Mouse (Mus musculus): ENCODE results near the gene Pltp. TPM values are rescaled to one million over a fixed set of nuclear protein-coding genes. Genes with fewer than 3 reads are reported as not detected.

Gene Pltp
- total and polyA plus RNA-seq, 3 experiments, result 5.2 to 17.1 TPM; not detected in 1

DNA sequence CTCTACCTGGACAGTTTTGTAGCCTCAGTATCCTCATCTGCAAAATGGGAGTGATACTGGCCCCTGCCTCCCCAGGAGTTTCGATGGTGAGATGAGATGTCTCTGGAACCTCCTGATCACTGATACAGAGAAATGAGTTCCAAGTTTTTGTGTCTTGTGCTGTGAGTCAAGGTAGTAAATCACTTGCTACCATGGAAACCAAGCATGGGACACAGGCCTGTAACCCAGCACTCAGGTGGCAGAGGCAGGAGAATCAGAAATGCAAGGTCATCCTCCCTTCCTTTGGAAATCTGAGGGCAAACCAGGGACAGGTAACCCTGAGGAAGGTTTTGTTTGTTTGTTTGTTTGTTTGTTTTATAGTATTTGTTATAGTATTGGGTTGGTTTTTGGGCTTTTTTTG is 28.4 kb downstream of the Pltp start:
- H3K27me3 ChIP-seq (ENCODE audit: control insufficient read depth in 1 of 2, insufficient read depth in 2 of 2, low read length in 2 of 2), result no peaks in the 10 kb centered on the region
- H3K79me2 ChIP-seq (ENCODE audit: control insufficient read depth, insufficient read depth, low read length, poor library complexity), result peaks cover 11% of the 10 kb centered on the region
- no peaks in the 10 kb centered on the region for H3K9me3 ChIP-seq (replicated peaks; ENCODE audit: insufficient read depth, low read length)
- H3K36me3 ChIP-seq (ENCODE audit: control insufficient read depth in 1 of 2, insufficient read depth in 2 of 2, low read length in 2 of 2), result peaks cover 0 to 12% of the 10 kb centered on the region in 2 experiments; a peak in 2 of 4 replicates
- DNase-seq (ENCODE audit: low read depth, low spot score), result no peak
- TF ChIP-seq E2F4 (IDR thresholded peaks at IDR 0.05; ENCODE audit: borderline replicate concordance, low read depth, low read length) (no peak), TBP (IDR thresholded peaks at IDR 0.05; ENCODE audit: low read depth, low read length) (no peak), TCF12 (IDR thresholded peaks at IDR 0.05; ENCODE audit: low read depth, low read length) (no peak)
- no peak overlapping the region for H3K4me3 ChIP-seq (ENCODE audit: control insufficient read depth in 1 of 2, insufficient read depth in 1 of 2, low read depth in 2 of 2, low read length in 2 of 2)
- no peak overlapping the region for H3K9ac ChIP-seq (ENCODE audit: control insufficient read depth, low read depth, low read length, poor library complexity, severe bottlenecking)
- peaks cover 2 to 17% of the 10 kb centered on the region in 2 experiments; a peak in 3 of 4 replicates for H3K4me1 ChIP-seq (ENCODE audit: control insufficient read depth in 1 of 2, insufficient read depth in 2 of 2, low read length in 2 of 2)
- no peak overlapping the region for H3K27ac ChIP-seq (ENCODE audit: control insufficient read depth, low read depth, low read length)

DNA sequence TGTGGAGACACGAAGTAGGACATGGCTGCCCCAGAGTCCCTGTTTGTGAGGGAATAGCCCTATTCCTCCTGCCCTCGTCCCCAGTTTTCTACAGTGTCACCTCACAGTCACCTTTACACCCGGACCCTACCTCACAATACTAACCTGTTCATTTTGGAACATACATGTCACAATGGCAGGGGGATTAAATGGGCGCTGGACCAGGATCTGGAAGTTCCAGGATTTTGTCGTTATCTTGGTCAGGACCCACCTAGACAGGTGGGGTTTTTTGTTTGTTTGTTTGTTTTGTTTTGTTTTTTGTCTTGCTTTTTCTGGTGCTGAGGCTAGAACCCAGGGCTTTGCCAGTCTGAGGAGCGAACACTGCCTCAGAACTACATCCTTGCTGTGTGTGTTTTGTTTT is 29.1 kb downstream of the Pltp start, which contains the start of gene Spata25:
TSS of gene Spata25 (minus strand) at position 101 of the 400 bp plus-strand sequence.
- Histone ChIP-seq H3K36me3 (ENCODE audit: control insufficient read depth in 1 of 2, insufficient read depth in 2 of 2, low read length in 2 of 2) (peaks cover 0 to 17% of the 10 kb centered on the region in 2 experiments; a peak in 2 of 4 replicates), H3K27ac (ENCODE audit: control insufficient read depth, low read depth, low read length) (peak within 1 kb of the TSS; percentile 72), H3K79me2 (ENCODE audit: control insufficient read depth, insufficient read depth, low read length, poor library complexity) (peaks cover 9% of the 10 kb centered on the region), H3K4me1 (ENCODE audit: control insufficient read depth in 1 of 2, insufficient read depth in 2 of 2, low read length in 2 of 2) (peaks cover 2 to 22% of the 10 kb centered on the region in 2 experiments; a peak in 3 of 4 replicates), H3K27me3 (ENCODE audit: control insufficient read depth in 1 of 2, insufficient read depth in 2 of 2, low read length in 2 of 2) (no peaks in the 10 kb centered on the region), H3K4me3 (ENCODE audit: control insufficient read depth in 1 of 2, insufficient read depth in 1 of 2, low read depth in 2 of 2, low read length in 2 of 2) (no peak within 1 kb of the TSS), H3K9ac (ENCODE audit: control insufficient read depth, low read depth, low read length, poor library complexity, severe bottlenecking) (peak within 1 kb of the TSS; percentile 38), H3K9me3 (replicated peaks; ENCODE audit: insufficient read depth, low read length) (no peaks in the 10 kb centered on the region)
- TF ChIP-seq SIN3A (IDR thresholded peaks at IDR 0.05; ENCODE audit: low read length) (no peak), MAX (IDR thresholded peaks at IDR 0.05; ENCODE audit: low read length) (no peak), POLR2AphosphoS2 (IDR thresholded peaks at IDR 0.05; ENCODE audit: low read length) (no peak), ELF1 (IDR thresholded peaks at IDR 0.05; ENCODE audit: low read depth, low read length) (no peak), MAZ (IDR thresholded peaks at IDR 0.05; ENCODE audit: low read depth, low read length) (no peak)
- no peak for DNase-seq (ENCODE audit: low read depth, low spot score)

DNA sequence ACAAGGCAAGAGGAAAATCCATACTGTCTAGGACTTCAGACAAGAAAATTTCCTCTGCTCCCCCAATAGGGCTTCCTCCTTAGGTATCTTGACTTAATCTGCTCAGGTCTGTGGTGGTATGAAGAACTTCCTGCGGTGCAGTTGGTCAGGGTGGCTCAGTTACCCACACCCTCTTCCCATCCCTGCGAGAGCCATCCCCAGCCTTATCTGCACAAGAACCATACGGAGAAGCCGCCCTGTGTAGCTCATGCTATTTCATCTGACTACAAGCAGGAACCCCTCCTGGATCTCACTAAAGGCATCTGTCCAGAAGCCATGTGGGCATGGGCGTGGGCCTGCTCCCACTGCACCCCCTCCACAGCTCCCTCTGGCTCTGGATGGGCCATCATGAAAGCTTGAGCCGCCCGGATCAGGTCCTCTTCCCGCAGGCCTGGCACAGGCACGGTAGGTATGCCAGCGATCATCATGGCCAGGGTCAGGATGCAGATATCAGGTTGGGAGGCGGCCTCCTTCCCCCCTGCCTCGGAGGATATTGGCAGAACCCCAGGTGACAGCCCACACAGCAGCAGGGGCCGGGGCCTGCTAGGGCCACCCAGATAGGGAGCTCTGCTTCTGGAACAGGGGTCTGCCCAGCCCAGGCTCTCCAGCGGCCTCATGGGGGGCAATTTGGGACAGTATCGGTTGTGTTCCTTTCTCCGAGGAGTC is 30.2 kb downstream of the Pltp start:
- Histone ChIP-seq H3K27ac (ENCODE audit: control insufficient read depth, low read depth, low read length) (peak overlapping the region; percentile 72), H3K4me3 (ENCODE audit: control insufficient read depth in 1 of 2, insufficient read depth in 1 of 2, low read depth in 2 of 2, low read length in 2 of 2) (no peak overlapping the region), H3K27me3 (ENCODE audit: control insufficient read depth in 1 of 2, insufficient read depth in 2 of 2, low read length in 2 of 2) (no peaks in the 10 kb centered on the region), H3K9ac (ENCODE audit: control insufficient read depth, low read depth, low read length, poor library complexity, severe bottlenecking) (peak overlapping the region; percentile 38), H3K9me3 (replicated peaks; ENCODE audit: insufficient read depth, low read length) (no peaks in the 10 kb centered on the region), H3K36me3 (ENCODE audit: control insufficient read depth in 1 of 2, insufficient read depth in 2 of 2, low read length in 2 of 2) (peaks cover 0 to 19% of the 10 kb centered on the region in 2 experiments; a peak in 2 of 4 replicates), H3K4me1 (ENCODE audit: control insufficient read depth in 1 of 2, insufficient read depth in 2 of 2, low read length in 2 of 2) (peaks cover 2 to 24% of the 10 kb centered on the region in 2 experiments; a peak in 3 of 4 replicates), H3K79me2 (ENCODE audit: control insufficient read depth, insufficient read depth, low read length, poor library complexity) (peaks cover 4% of the 10 kb centered on the region)
- peak; percentile 80 for TF ChIP-seq SIN3A (IDR thresholded peaks at IDR 0.05; ENCODE audit: low read length)
- TF ChIP-seq ZC3H11A (IDR thresholded peaks at IDR 0.05; ENCODE audit: low read depth, low read length), result no peak
- peak in 1 of 2 experiments; percentile 24; a peak in 1 of 4 replicates for TF ChIP-seq POLR2A (IDR thresholded peaks at IDR 0.05; ENCODE audit: control insufficient read depth in 1 of 2, insufficient read depth in 1 of 2, low read depth in 1 of 2, low read length in 2 of 2, poor library complexity in 1 of 2)
- TF ChIP-seq USF1 (IDR thresholded peaks at IDR 0.05; ENCODE audit: low read depth, low read length), result no peak
- peak; percentile 42; the same call in 1 of the 2 replicates for TF ChIP-seq TCF12 (IDR thresholded peaks at IDR 0.05; ENCODE audit: low read depth, low read length)
- peak; percentile 56 for TF ChIP-seq GATA1 (IDR thresholded peaks at IDR 0.05; ENCODE audit: low read depth, low read length)
- 0 out of 2 replicates have a peak, but pooled peaks have one; percentile 51 for TF ChIP-seq TBP (IDR thresholded peaks at IDR 0.05; ENCODE audit: low read depth, low read length)
- TF ChIP-seq MYC (IDR thresholded peaks at IDR 0.05; ENCODE audit: low read depth, low read length), result 0 out of 2 replicates have a peak, but pooled peaks have one; percentile 46
- TF ChIP-seq UBTF (IDR thresholded peaks at IDR 0.05; ENCODE audit: borderline replicate concordance, insufficient read depth, low read depth, low read length), result no peak
- no peak for TF ChIP-seq MYB (IDR thresholded peaks at IDR 0.05; ENCODE audit: low read depth, low read length)
- 0 out of 2 replicates have a peak, but pooled peaks have one; percentile 47 for TF ChIP-seq MXI1 (IDR thresholded peaks at IDR 0.05; ENCODE audit: low read depth, low read length)
- TF ChIP-seq EP300 (IDR thresholded peaks at IDR 0.05; ENCODE audit: low read depth in 1 of 2, low read length in 2 of 2), result peak in 1 of 2 experiments; percentile 53; a peak in 2 of 4 replicates
- peak; percentile 75 for TF ChIP-seq ETS1 (IDR thresholded peaks at IDR 0.05; ENCODE audit: low read depth, low read length)
- DNase-seq (ENCODE audit: low read depth, low spot score), result peak; percentile 79
